Mouse (Mus musculus): ENCODE measurements around the gene Tac4. TPM values are rescaled to one million over a fixed set of nuclear protein-coding genes. Genes with fewer than 3 reads are reported as not detected.

Tac4 gene
- polyA plus RNA-seq, 1 experiment = 0.44 TPM

- H3K36me3 ChIP-seq (ENCODE audit: control insufficient read depth, insufficient read depth, low read length) = peaks cover 23% of the 10 kb centered on the region
- DNase-seq (ENCODE audit: low read depth in 1 of 2, low spot score in 2 of 2) = peak; percentile 50
- H3K4me3 ChIP-seq (ENCODE audit: extremely low read depth, insufficient read depth, insufficient read length) = no peak overlapping the region
- no peak for TF ChIP-seq POLR2A (IDR thresholded peaks at IDR 0.05; ENCODE audit: low read depth, low read length)
- TF ChIP-seq CTCF (IDR thresholded peaks at IDR 0.05; ENCODE audit: extremely low read depth, insufficient read depth, insufficient read length, insufficient replicate concordance) = no peak
- WGBS = 14% methylated on average over 8 of the region's 8 CpGs
- H3K4me1 ChIP-seq (ENCODE audit: control insufficient read depth, insufficient read depth, insufficient read length) = peaks cover 15% of the 10 kb centered on the region
- H3K27ac ChIP-seq (ENCODE audit: insufficient read depth, low read length) = peak overlapping the region; percentile 64
- H3K27me3 ChIP-seq (ENCODE audit: control insufficient read depth, insufficient read depth, low read length) = no peaks in the 10 kb centered on the region
These were observed 31.8 kb downstream of the Tac4 start for GRCm38 (mm10) chr11:95293017-95293624.

GRCm38 (mm10) chr11:95295736-95296135 lies 34.4 kb downstream of the Tac4 start:
- no peak for DNase-seq (ENCODE audit: low read depth in 1 of 2, low spot score in 2 of 2)
- TF ChIP-seq CTCF (IDR thresholded peaks at IDR 0.05; ENCODE audit: extremely low read depth, insufficient read depth, insufficient read length, insufficient replicate concordance) (no peak), POLR2A (IDR thresholded peaks at IDR 0.05; ENCODE audit: low read depth, low read length) (no peak)
- Histone ChIP-seq H3K27me3 (ENCODE audit: control insufficient read depth, insufficient read depth, low read length) (no peaks in the 10 kb centered on the region), H3K4me1 (ENCODE audit: control insufficient read depth, insufficient read depth, insufficient read length) (peaks cover 15% of the 10 kb centered on the region), H3K36me3 (ENCODE audit: control insufficient read depth, insufficient read depth, low read length) (peaks cover 21% of the 10 kb centered on the region), H3K27ac (ENCODE audit: insufficient read depth, low read length) (no peak overlapping the region), H3K4me3 (ENCODE audit: extremely low read depth, insufficient read depth, insufficient read length) (no peak overlapping the region)
- 93% methylated on average over 13 of the region's 13 CpGs for WGBS

- Histone ChIP-seq H3K4me3 (ENCODE audit: extremely low read depth, insufficient read depth, insufficient read length) (no peak overlapping the region), H3K27ac (ENCODE audit: insufficient read depth, low read length) (no peak overlapping the region), H3K27me3 (ENCODE audit: control insufficient read depth, insufficient read depth, low read length) (no peaks in the 10 kb centered on the region), H3K36me3 (ENCODE audit: control insufficient read depth, insufficient read depth, low read length) (peaks cover 37% of the 10 kb centered on the region), H3K4me1 (ENCODE audit: control insufficient read depth, insufficient read depth, insufficient read length) (peaks cover 5% of the 10 kb centered on the region; the same call in 1 of the 2 replicates)
- WGBS = 2% methylated on average over 2 of the region's 2 CpGs
- peak in 1 of 2 experiments; percentile 21 for DNase-seq (ENCODE audit: low read depth in 1 of 2, low spot score in 2 of 2)
- TF ChIP-seq CTCF (IDR thresholded peaks at IDR 0.05; ENCODE audit: extremely low read depth, insufficient read depth, insufficient read length, insufficient replicate concordance) (peak; percentile 91; the same call in 1 of the 2 replicates), POLR2A (IDR thresholded peaks at IDR 0.05; ENCODE audit: low read depth, low read length) (no peak)
These were observed 36.8 kb downstream of the Tac4 start for GRCm38 (mm10) chr11:95298146-95298545.

GRCm38 (mm10) chr11:95299886-95300285 lies 38.6 kb downstream of the Tac4 start:
- no peak for TF ChIP-seq POLR2A (IDR thresholded peaks at IDR 0.05; ENCODE audit: low read depth, low read length)
- no peak for TF ChIP-seq CTCF (IDR thresholded peaks at IDR 0.05; ENCODE audit: extremely low read depth, insufficient read depth, insufficient read length, insufficient replicate concordance)
- DNase-seq (ENCODE audit: low read depth in 1 of 2, low spot score in 2 of 2) = no peak
- Histone ChIP-seq H3K4me1 (ENCODE audit: control insufficient read depth, insufficient read depth, insufficient read length) (no peaks in the 10 kb centered on the region), H3K27me3 (ENCODE audit: control insufficient read depth, insufficient read depth, low read length) (no peaks in the 10 kb centered on the region), H3K4me3 (ENCODE audit: extremely low read depth, insufficient read depth, insufficient read length) (no peak overlapping the region), H3K27ac (ENCODE audit: insufficient read depth, low read length) (no peak overlapping the region), H3K36me3 (ENCODE audit: control insufficient read depth, insufficient read depth, low read length) (peaks cover 40% of the 10 kb centered on the region)
- 80% methylated on average over 12 of the region's 12 CpGs for WGBS

- no peaks in the 10 kb centered on the region for H3K4me1 ChIP-seq (ENCODE audit: control insufficient read depth, insufficient read depth, insufficient read length)
- peaks cover 48% of the 10 kb centered on the region for H3K36me3 ChIP-seq (ENCODE audit: control insufficient read depth, insufficient read depth, low read length)
- no peak for DNase-seq (ENCODE audit: low read depth in 1 of 2, low spot score in 2 of 2)
These were observed 40.4 kb downstream of the Tac4 start for GRCm38 (mm10) chr11:95301772-95302171.

GRCm38 (mm10) chr11:95305600-95305999 lies 44.3 kb downstream of the Tac4 start:
- no peaks in the 10 kb centered on the region for H3K27me3 ChIP-seq (ENCODE audit: control insufficient read depth, insufficient read depth, low read length)
- H3K4me1 ChIP-seq (ENCODE audit: control insufficient read depth, insufficient read depth, insufficient read length) = peaks cover 3% of the 10 kb centered on the region; the same call in 1 of the 2 replicates
- H3K4me3 ChIP-seq (ENCODE audit: extremely low read depth, insufficient read depth, insufficient read length) = no peak overlapping the region
- no peak overlapping the region for H3K27ac ChIP-seq (ENCODE audit: insufficient read depth, low read length)
- peaks cover 31% of the 10 kb centered on the region for H3K36me3 ChIP-seq (ENCODE audit: control insufficient read depth, insufficient read depth, low read length)
- no peak for TF ChIP-seq POLR2A (IDR thresholded peaks at IDR 0.05; ENCODE audit: low read depth, low read length)
- no peak for TF ChIP-seq CTCF (IDR thresholded peaks at IDR 0.05; ENCODE audit: extremely low read depth, insufficient read depth, insufficient read length, insufficient replicate concordance)
- WGBS = 91% methylated on average over 7 of the region's 7 CpGs
- no peak for DNase-seq (ENCODE audit: low read depth in 1 of 2, low spot score in 2 of 2)

More at GRCm38 (mm10) chr11:95301772-95302171, 40.4 kb downstream of the Tac4 start:
- TF ChIP-seq CTCF (IDR thresholded peaks at IDR 0.05; ENCODE audit: extremely low read depth, insufficient read depth, insufficient read length, insufficient replicate concordance) (no peak), POLR2A (IDR thresholded peaks at IDR 0.05; ENCODE audit: low read depth, low read length) (no peak)
- WGBS = 94% methylated on average over 3 of the region's 3 CpGs
- no peak overlapping the region for H3K4me3 ChIP-seq (ENCODE audit: extremely low read depth, insufficient read depth, insufficient read length)
- no peaks in the 10 kb centered on the region for H3K27me3 ChIP-seq (ENCODE audit: control insufficient read depth, insufficient read depth, low read length)
- no peak overlapping the region for H3K27ac ChIP-seq (ENCODE audit: insufficient read depth, low read length)

GRCm38 (mm10) chr11:95307526-95307925 lies 46.2 kb downstream of the Tac4 start:
- TF ChIP-seq POLR2A (IDR thresholded peaks at IDR 0.05; ENCODE audit: low read depth, low read length) (no peak), CTCF (IDR thresholded peaks at IDR 0.05; ENCODE audit: extremely low read depth, insufficient read depth, insufficient read length, insufficient replicate concordance) (no peak)
- Histone ChIP-seq H3K36me3 (ENCODE audit: control insufficient read depth, insufficient read depth, low read length) (peaks cover 17% of the 10 kb centered on the region), H3K4me3 (ENCODE audit: extremely low read depth, insufficient read depth, insufficient read length) (no peak overlapping the region), H3K27ac (ENCODE audit: insufficient read depth, low read length) (no peak overlapping the region), H3K27me3 (ENCODE audit: control insufficient read depth, insufficient read depth, low read length) (no peaks in the 10 kb centered on the region), H3K4me1 (ENCODE audit: control insufficient read depth, insufficient read depth, insufficient read length) (peaks cover 8% of the 10 kb centered on the region)
- no peak for DNase-seq (ENCODE audit: low read depth in 1 of 2, low spot score in 2 of 2)
- WGBS = 82% methylated on average over 8 of the region's 8 CpGs
